Mouse (Mus musculus) liver, postnatal 0 days (tissue): ENCODE measurements around the gene Gm20696. TPM values are rescaled to one million over a fixed set of nuclear protein-coding genes. Genes with fewer than 3 reads are reported as not detected.

ENCODE experiments used
- ATAC-seq: fragments of 200-750 bp; cut with Nextera tagmentation; 2 replicates; pipeline ENCODE4 v1.8.0; 2017; ENCODE audit warnings: mild to moderate bottlenecking, moderate library complexity
- DNase-seq: peaks from one replicate; pipeline ENCODE4 v3.0.0-alpha.2; 2016
- H3K27ac ChIP-seq: fragments of 300-500 bp; sonication (generic); 2 replicates; pipeline ENCODE4 v1.5.1; 2014; ENCODE audit warnings: antibody characterized with exemption, moderate library complexity, mild to moderate bottlenecking, low read depth
- H3K27me3 ChIP-seq: fragments of 300-500 bp; sonication (generic); 2 replicates; pipeline ENCODE4 v1.6.1; 2014; ENCODE audit warnings: low read length, control low read depth, mixed read lengths; ENCODE audit not compliant: insufficient read depth
- H3K36me3 ChIP-seq: fragments of 300-500 bp; sonication (generic); replicated peaks from 2 replicates; pipeline ENCODE4 v1.6.1; 2014; ENCODE audit warnings: mild to moderate bottlenecking, control low read depth, low read length, moderate library complexity, mixed read lengths; ENCODE audit not compliant: insufficient read depth
- H3K4me1 ChIP-seq: fragments of 300-500 bp; sonication (generic); 2 replicates; pipeline ENCODE4 v1.6.1; 2014; ENCODE audit warnings: antibody characterized with exemption, mild to moderate bottlenecking, control low read depth; ENCODE audit not compliant: insufficient read depth
- H3K4me2 ChIP-seq: fragments of 300-500 bp; sonication (generic); 2 replicates; pipeline ENCODE4 v1.6.1; 2014; ENCODE audit warnings: low read depth, mild to moderate bottlenecking, low read length, moderate library complexity, mixed read lengths
- H3K4me3 ChIP-seq: fragments of 300-500 bp; sonication (generic); 2 replicates; pipeline ENCODE4 v1.5.1; 2014; ENCODE audit warnings: low read depth, low read length
- H3K9ac ChIP-seq: fragments of 300-500 bp; sonication (generic); replicated peaks from 2 replicates; pipeline ENCODE4 v1.6.1; 2014; ENCODE audit warnings: mild to moderate bottlenecking, moderate library complexity
- H3K9me3 ChIP-seq: fragments of 300-500 bp; sonication (generic); 2 replicates; pipeline ENCODE4 v1.6.1; 2016; ENCODE audit warnings: mild to moderate bottlenecking, control low read depth, low read length, mixed read lengths
- CTCF ChIP-seq: sonication (generic); IDR thresholded peaks from 2 replicates; pipeline ENCODE4 v1.5.1; 2016; ENCODE audit warnings: antibody characterized with exemption, low read depth
- EP300 ChIP-seq: IDR thresholded peaks from 2 replicates; pipeline ENCODE4 v1.6.1; 2016; ENCODE audit warnings: antibody characterized with exemption, low read depth, mild to moderate bottlenecking
- whole genome bisulfite sequencing: fragments of 180-500 bp; shearing (Covaris S2); extraction: QIAGEN DNeasy Blood & Tissue Kit; methylation state at CpG from one replicate; pipeline ENCODE4 v1.1.7; 2014; ENCODE audit not compliant: insufficient replicate concordance; 5-methylcytosine and 5-hydroxymethylcytosine counted together
- polyA plus RNA-seq: library from polyadenylated mRNA; unstranded; fragments of >200 nt; fragmentation: Nextera tagmentation; extraction: Ambion mirVana; gene quantifications from 2 replicates; pipeline ENCODE4 v1.2.1, GENCODE M21; 2015

Gene Gm20696
- polyA plus RNA-seq, 1 experiment from 2014 or later: 1.2 TPM

- H3K4me2 ChIP-seq: no peak overlapping the region
- WGBS: 91% methylated on average over 5 of the region's 5 CpGs
- no peak for TF ChIP-seq CTCF
- TF ChIP-seq EP300: no peak
- no peak overlapping the region for H3K27ac ChIP-seq
- no peaks in the 10 kb centered on the region for H3K36me3 ChIP-seq
- peaks cover 6% of the 10 kb centered on the region; the same call in 1 of the 2 replicates for H3K27me3 ChIP-seq
- no peak overlapping the region for H3K9ac ChIP-seq
- ATAC-seq: no peak
- no peaks in the 10 kb centered on the region for H3K9me3 ChIP-seq
- H3K4me3 ChIP-seq: no peak overlapping the region
- no peaks in the 10 kb centered on the region for H3K4me1 ChIP-seq
- DNase-seq: no peak
These were observed 17.4 kb upstream of the Gm20696 start for GRCm38 (mm10) chr6:99683974-99684373.

- WGBS: 80% methylated on average over 11 of the region's 11 CpGs
- no peak overlapping the region for H3K27ac ChIP-seq
- no peak for ATAC-seq
These were observed 11.5 kb upstream of the Gm20696 start for GRCm38 (mm10) chr6:99678108-99678507.

DNA sequence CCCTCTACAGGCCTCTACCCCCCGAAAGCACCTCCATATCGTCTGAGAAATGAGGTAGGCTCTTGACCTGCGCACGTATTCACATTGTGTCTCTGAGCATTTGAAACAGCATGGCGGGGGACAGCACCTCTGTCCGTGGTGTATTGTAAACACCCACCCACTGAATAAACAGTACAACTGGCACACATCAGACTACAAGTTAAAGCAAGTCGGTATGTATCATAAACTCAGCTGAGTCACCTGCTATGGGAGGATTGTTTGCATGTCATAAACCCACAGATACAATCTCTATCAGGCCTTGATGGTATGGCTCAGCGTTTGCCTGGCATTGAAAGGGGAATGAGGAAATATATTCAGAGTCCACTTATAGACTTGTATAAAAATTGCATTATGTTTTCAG is 10.7 kb upstream of the Gm20696 start:
- Histone ChIP-seq H3K9me3 (no peaks in the 10 kb centered on the region), H3K4me2 (no peak overlapping the region), H3K4me3 (no peak overlapping the region), H3K27ac (no peak overlapping the region), H3K36me3 (no peaks in the 10 kb centered on the region), H3K9ac (no peak overlapping the region), H3K27me3 (no peaks in the 10 kb centered on the region), H3K4me1 (no peaks in the 10 kb centered on the region)
- ATAC-seq (no peak), DNase-seq (no peak)
- WGBS: 73% methylated on average over 8 of the region's 8 CpGs
- TF ChIP-seq CTCF: no peak
- TF ChIP-seq EP300: no peak

More at GRCm38 (mm10) chr6:99678108-99678507, 11.5 kb upstream of the Gm20696 start:
- DNase-seq: no peak
- TF ChIP-seq EP300 (no peak), CTCF (no peak)
- H3K4me3 ChIP-seq: no peak overlapping the region
- no peak overlapping the region for H3K4me2 ChIP-seq
- no peaks in the 10 kb centered on the region for H3K4me1 ChIP-seq
- no peaks in the 10 kb centered on the region for H3K36me3 ChIP-seq
- no peak overlapping the region for H3K9ac ChIP-seq
- no peaks in the 10 kb centered on the region for H3K27me3 ChIP-seq
- no peaks in the 10 kb centered on the region for H3K9me3 ChIP-seq

GRCm38 (mm10) chr6:99674482-99674881 is 7.9 kb upstream of the Gm20696 start:
- WGBS: 84% methylated on average over 4 of the region's 4 CpGs
- H3K36me3 ChIP-seq: no peaks in the 10 kb centered on the region

GRCm38 (mm10) chr6:99671768-99672167 is 5.2 kb upstream of the Gm20696 start:
- Histone ChIP-seq H3K9me3 (no peaks in the 10 kb centered on the region), H3K36me3 (no peaks in the 10 kb centered on the region), H3K9ac (no peak overlapping the region), H3K4me3 (no peak overlapping the region), H3K27ac (no peak overlapping the region), H3K27me3 (no peaks in the 10 kb centered on the region), H3K4me1 (no peaks in the 10 kb centered on the region), H3K4me2 (no peak overlapping the region)
- 56% methylated on average over 3 of the region's 3 CpGs for WGBS
- no peak for DNase-seq
- TF ChIP-seq CTCF (peak; percentile 39), EP300 (no peak)
- no peak for ATAC-seq

More at GRCm38 (mm10) chr6:99674482-99674881, 7.9 kb upstream of the Gm20696 start:
- H3K4me1 ChIP-seq: no peaks in the 10 kb centered on the region
- H3K27ac ChIP-seq: no peak overlapping the region
- no peak overlapping the region for H3K4me2 ChIP-seq
- no peaks in the 10 kb centered on the region for H3K9me3 ChIP-seq
- no peak overlapping the region for H3K9ac ChIP-seq
- no peak for ATAC-seq
- H3K27me3 ChIP-seq: no peaks in the 10 kb centered on the region
- H3K4me3 ChIP-seq: no peak overlapping the region
- TF ChIP-seq CTCF (no peak), EP300 (no peak)
- no peak for DNase-seq

GRCm38 (mm10) chr6:99670481-99671119 is 4.0 kb upstream of the Gm20696 start:
- WGBS: 80% methylated on average over 7 of the region's 7 CpGs
- TF ChIP-seq CTCF (peak; percentile 77), EP300 (no peak)
- no peak overlapping the region for H3K27ac ChIP-seq
- H3K36me3 ChIP-seq: no peaks in the 10 kb centered on the region
- no peak overlapping the region for H3K4me3 ChIP-seq
- no peak overlapping the region for H3K4me2 ChIP-seq
- H3K9me3 ChIP-seq: no peaks in the 10 kb centered on the region
- no peak for ATAC-seq
- H3K27me3 ChIP-seq: peaks cover 4% of the 10 kb centered on the region; the same call in 1 of the 2 replicates
- peak; percentile 46 for DNase-seq
- no peak overlapping the region for H3K9ac ChIP-seq
- H3K4me1 ChIP-seq: no peaks in the 10 kb centered on the region
